8 mouse cellular contexts compared by ENCODE assay signal in genomic region chr6:11793366-11793765, GRCm38 (mm10).
DNase-seq lines count a peak whose midpoint lies in the region; ATAC-seq and TF ChIP-seq lines count a peak whose summit lies in the region.

No protein-coding gene starts in this region.

- whole genome bisulfite sequencing in lung, embryonic 14.5 days = 31% methylated on average over 8 of the region's 8 CpGs

- H3K27ac ChIP-seq in lung, embryonic 14.5 days (ENCODE audit: low read depth) = no peak overlapping the region

- peak; percentile 78 for TF ChIP-seq CTCF in lung, embryonic 14.5 days (IDR thresholded peaks at IDR 0.05; ENCODE audit: low read depth)

- ATAC-seq in lung, embryonic 14.5 days (ENCODE audit: insufficient read depth) = peak; percentile 60; the same call in 1 of the 2 replicates

- H3K36me3 ChIP-seq in lung, embryonic 14.5 days (ENCODE audit: insufficient read depth) = no peaks in the 10 kb centered on the region

- H3K4me1 ChIP-seq in lung, embryonic 14.5 days (ENCODE audit: insufficient read depth) = no peaks in the 10 kb centered on the region

- no peak overlapping the region for H3K9ac ChIP-seq in lung, embryonic 14.5 days

- H3K4me2 ChIP-seq in lung, embryonic 14.5 days = no peak overlapping the region

- H3K27me3 ChIP-seq in lung, embryonic 14.5 days (ENCODE audit: insufficient read depth, low read length) = no peaks in the 10 kb centered on the region

- no peaks in the 10 kb centered on the region for H3K9me3 ChIP-seq in lung, embryonic 14.5 days (ENCODE audit: low read depth, low read length)

- no peak overlapping the region for H3K4me3 ChIP-seq in lung, embryonic 14.5 days (ENCODE audit: low read depth, low read length)

- peak; percentile 2 for DNase-seq in CD4-positive helper T cell, adult 2 months (ENCODE audit: low read depth, low spot score)
- DNase-seq in R1 (ENCODE audit: low read depth, low spot score) (peak; percentile 62), MN1 (ENCODE audit: low spot score) (no peak)
- peak; percentile 75 to 80 for DNase-seq in cerebellum, postnatal 10 days
- peak; percentile 8 to 24 for DNase-seq in frontal cortex, postnatal 25 days (ENCODE audit: low spot score in 2 of 2)
- DNase-seq in layer of hippocampus, adult 18-20 months (ENCODE audit: low spot score in 2 of 2) = peak; percentile 45 to 79
- DNase-seq in lung, embryonic 14.5 days = peak; percentile 72
- peak; percentile 2 for DNase-seq in ovary, postnatal 10 days (ENCODE audit: low spot score)
